Mouse (Mus musculus): ENCODE results near the gene Zfp867. TPM values are rescaled to one million over a fixed set of nuclear protein-coding genes. Genes with fewer than 3 reads are reported as not detected.

The Zfp867 gene
- total RNA-seq, 2 experiments from 2014 or later, result 2.4 to 2.5 TPM

Other genes starting within 250 kb of the Zfp867 start
- gene Arf1, start 244.2 kb downstream of the Zfp867 start, total RNA-seq (2021), result 100 to 1,000 TPM; 512 to 556 TPM
- gene Wnt3a, start 181.7 kb downstream of the Zfp867 start, total RNA-seq (2021), result under 1 TPM in 1 of 2 experiments, not detected in 1; 0.25 TPM
- 1 to 10 TPM; 3.5 to 4.1 TPM for gene Wnt9a, start 165.5 kb downstream of the Zfp867 start, total RNA-seq (2021)
- not detected for gene Prss38, start 96.8 kb downstream of the Zfp867 start, total RNA-seq (2021)
- gene Jmjd4, start 22.4 kb downstream of the Zfp867 start, total RNA-seq (2021), result 10 to 100 TPM; 24.9 TPM
- gene Snap47, start 21.3 kb downstream of the Zfp867 start, total RNA-seq (2021), result 100 to 1,000 TPM; 359 to 367 TPM
- 1 to 10 TPM; 6.5 to 6.6 TPM for gene Zkscan17, start 54.3 kb upstream of the Zfp867 start, total RNA-seq (2021)
- under 1 TPM; 0.79 to 0.92 TPM for gene Nlrp3, start 69.1 kb upstream of the Zfp867 start, total RNA-seq (2021)
- not detected for gene Olfr222, start 103.8 kb upstream of the Zfp867 start, total RNA-seq (2021)
- not detected for gene Olfr223, start 120.8 kb upstream of the Zfp867 start, total RNA-seq (2021)
- gene Mprip, start 188.8 kb upstream of the Zfp867 start, total RNA-seq (2021), result 100 to 1,000 TPM; 283 to 287 TPM